Mouse (Mus musculus) frontal cortex, postnatal 25 days (tissue): ENCODE results near the gene 3110070M22Rik.
"Not testable (repeated sequence)": the region's sequence is repeated elsewhere in the genome, so short reads cannot be mapped to it uniquely, and the experiment has no call there.

Experiments
- DNase-seq, 2 experiments: peaks; one replicate each; pipeline ENCODE4 v3.0.0; 2022; ENCODE audit warnings: low spot score in 2 of 2

Gene 3110070M22Rik

DNA sequence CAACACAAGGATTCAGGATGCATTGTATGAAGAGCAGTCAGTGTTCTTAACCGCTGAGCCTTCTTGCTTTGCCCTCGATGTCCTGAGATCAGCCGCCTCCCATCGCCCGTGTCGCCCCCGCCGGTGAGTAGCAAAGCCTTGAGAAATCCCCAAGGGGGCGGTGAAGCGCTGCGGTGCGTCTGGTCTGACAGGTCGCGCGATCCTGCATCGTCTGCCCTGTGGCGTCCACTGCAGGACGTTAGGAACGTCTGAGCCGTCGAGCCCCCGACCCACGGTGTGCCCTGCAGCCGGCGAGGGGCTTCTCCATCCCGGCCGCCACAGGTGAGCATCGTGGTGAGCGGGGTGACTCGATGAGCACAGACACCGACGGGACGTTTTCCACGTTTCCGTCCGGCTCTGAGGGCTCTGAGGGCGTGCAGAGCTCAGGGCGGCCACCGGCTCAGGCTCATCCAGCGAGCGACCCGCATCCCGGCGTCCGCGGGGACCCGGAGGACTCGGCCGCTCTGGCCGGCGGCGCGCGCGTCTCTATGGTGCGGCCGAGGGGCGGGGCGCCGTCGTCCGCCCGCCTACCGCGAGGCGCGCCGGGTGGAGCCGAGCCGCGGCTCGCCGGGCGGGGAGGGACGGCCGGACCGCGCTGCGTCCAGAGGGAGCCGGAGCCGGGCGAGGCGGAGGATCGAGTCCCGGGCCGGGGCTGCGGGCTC lies at the start of gene 3110070M22Rik, which contains the start of gene Tmem267:
Gene 3110070M22Rik, minus strand, starts transcription at position 504 of the 701 bp plus-strand sequence.
Gene Tmem267, plus strand, starts transcription at position 160 of the 701 bp plus-strand sequence.
- peak; percentile 61 to 64 for DNase-seq

DNA sequence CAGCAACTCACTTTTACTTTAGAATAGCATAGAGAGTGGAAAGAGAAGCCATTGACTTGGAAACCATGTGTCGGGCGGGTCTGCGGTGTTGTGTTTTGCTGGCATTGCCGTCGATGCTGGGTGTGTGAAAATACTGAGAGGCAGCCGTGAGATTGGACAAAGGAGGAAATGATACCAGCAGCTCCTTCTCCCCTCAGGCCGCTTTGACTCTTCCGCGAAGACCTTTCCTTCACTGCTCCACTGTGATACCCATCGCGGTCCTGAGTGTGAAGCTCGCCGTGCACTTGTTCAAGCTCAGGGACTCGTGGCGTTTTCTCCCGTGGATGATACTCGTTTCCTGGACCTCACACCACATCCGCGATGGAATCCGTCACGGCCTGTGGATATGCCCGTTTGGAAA lies 6.8 kb upstream of the 3110070M22Rik start:
- DNase-seq, result not testable (repeated sequence)

DNA sequence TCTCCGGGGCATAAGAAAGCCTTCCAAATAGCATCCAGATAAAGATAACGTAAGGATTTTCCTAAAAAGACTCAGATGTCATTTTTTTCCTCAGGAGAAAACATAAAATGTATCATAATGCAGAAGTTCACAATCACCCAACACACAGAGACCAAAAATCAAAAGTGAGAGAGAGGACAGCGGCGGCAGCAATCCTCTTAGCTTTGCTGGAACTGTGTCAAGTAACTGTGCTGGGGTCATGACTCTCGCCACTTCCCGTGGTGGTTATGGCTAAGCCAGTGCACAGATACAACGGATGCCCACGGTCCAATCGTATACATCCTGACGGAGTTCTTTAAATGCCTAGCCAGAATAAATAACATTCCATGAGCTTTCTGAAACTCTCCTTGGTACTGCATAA lies 3.9 kb upstream of the 3110070M22Rik start:
- not testable (repeated sequence) for DNase-seq

GRCm38 (mm10) chr13:119487354-119487753 lies 829 bp downstream of the 3110070M22Rik start:
- DNase-seq, result no peak

- no peak for DNase-seq
Measured at GRCm38 (mm10) chr13:119477789-119478188, 10.4 kb downstream of the 3110070M22Rik start.

GRCm38 (mm10) chr13:119476631-119477030 lies 11.6 kb downstream of the 3110070M22Rik start:
- no peak for DNase-seq

GRCm38 (mm10) chr13:119462596-119463560 lies 25.3 kb downstream of the 3110070M22Rik start, which contains the start of gene 4833420G17Rik:
Gene 4833420G17Rik, plus strand, starts transcription at chr13:119462768.
- peak; percentile 59 to 77 for DNase-seq

GRCm38 (mm10) chr13:119461900-119462595 lies 26.1 kb downstream of the 3110070M22Rik start:
- no peak for DNase-seq

DNA sequence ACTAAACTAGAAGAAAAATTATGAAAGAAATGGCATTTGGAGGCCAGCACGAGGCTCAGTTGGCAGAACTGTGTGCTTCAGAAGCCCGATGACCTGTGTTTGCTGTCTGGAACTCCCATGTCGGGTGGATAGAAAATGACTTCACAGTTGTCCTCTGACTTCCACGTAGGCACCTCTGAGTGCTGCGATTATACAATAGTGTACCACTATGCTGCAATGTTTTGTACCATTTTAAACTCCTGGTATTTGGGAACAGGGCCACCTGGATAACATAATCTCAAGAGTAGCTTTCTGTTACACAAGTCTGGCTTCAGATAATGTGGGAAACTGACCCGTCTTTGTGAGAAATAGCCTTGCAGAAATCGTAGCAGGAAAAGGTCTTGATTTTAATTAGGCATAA lies 31.8 kb downstream of the 3110070M22Rik start:
- no peak for DNase-seq

DNA sequence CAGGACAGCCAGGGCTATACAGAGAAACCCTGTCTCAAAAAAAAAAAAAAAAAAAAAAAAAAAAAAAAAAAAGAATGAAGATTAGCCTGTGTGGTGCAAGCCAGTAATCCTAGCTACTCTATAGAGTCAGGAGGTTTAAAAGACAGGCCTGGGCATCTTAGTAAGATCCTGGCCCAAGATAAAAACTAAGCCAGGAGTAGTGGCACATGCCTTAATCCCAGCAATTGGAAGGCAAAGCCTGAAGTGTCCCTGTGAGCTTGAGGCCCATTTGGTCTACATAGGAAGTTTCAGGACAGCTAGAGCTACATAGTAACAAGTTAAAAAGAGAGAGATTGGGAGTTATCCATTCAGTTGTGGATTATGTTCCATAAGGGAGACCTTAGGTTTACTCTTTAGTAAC lies 33.1 kb downstream of the 3110070M22Rik start:
- no peak for DNase-seq

GRCm38 (mm10) chr13:119453563-119453962 lies 34.6 kb downstream of the 3110070M22Rik start:
- no peak for DNase-seq

DNA sequence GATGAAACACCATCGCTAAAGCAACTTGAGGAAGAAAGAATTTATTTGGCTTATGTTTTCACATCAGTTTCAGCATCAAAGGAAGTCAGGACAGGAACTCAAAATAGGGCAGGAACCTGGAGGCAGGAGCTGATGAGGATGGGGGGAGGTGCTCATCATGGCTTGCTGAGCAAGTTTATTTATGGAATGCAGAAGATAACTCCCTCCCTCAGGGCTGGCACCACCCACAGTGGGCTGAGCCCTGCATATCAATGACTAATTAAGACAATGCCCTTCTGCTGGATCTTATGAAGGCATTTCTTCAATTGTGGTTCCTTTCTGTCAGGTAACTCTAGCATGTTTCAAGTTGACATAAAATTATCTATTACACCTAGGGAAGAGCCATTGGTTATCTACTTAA lies 45.9 kb downstream of the 3110070M22Rik start:
- no peak for DNase-seq
